Mouse (Mus musculus): Measurements from ENCODE around the gene Lrmda.

DNA sequence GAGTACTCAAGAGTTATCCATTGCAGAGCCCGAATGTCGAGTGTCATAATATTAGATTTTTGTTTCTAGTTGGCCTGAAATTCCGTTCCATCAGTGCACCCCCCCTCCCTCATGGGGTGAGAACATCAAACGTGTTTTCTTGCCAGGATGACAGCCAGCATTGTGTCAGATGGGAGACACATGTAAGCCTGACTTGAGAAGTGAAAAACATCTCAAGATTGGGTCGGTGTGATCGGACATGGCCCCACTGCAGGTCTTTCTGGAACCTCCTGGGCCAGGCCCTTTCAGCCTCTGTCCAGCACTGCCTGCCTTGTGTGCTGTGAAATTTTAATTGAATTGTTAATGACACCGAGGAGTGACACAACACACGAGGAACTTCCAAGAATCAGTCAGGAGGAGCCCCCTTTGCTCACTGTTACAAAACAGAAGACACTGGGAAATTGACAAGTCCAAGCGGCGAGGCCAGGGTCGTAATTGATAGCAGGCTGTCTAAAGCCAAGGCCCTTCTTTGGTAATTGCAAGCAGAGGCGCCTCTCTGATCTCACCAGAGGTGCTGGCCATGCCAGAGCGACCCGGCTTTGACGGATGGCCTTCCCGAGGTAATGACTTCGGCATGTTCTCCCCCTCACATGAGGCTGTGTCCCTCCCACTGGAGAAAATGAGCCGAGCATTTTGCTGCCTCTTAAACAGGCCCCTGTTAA is 95.3 kb downstream of the Lrmda start:
- TF ChIP-seq CTCF (IDR thresholded peaks at IDR 0.05; ENCODE audit: borderline replicate concordance, control insufficient read depth, extremely low read depth, insufficient read depth, low read length, poor library complexity) (no peak), POLR2A (IDR thresholded peaks at IDR 0.05; ENCODE audit: control insufficient read depth, extremely low read depth, insufficient read depth, low read length, poor library complexity) (no peak)
